Mouse (Mus musculus) kidney, adult 2 months (tissue): ENCODE measurements at regions not wholly inside any gene's neighbourhood (a gene's known extent, or its start where the extent isn't known, plus 50 kb on each side); places are given as distances from the start of the nearest gene placed in this dataset.

Experiments
- DNase-seq: peaks from one replicate; pipeline ENCODE4 v3.0.0; 2021
- H3K27ac ChIP-seq: fragments of 200-500 bp; 2 replicates; pipeline ENCODE4 v1.5.1; 2012; ENCODE audit warnings: low read depth, low read length, control low read depth, inconsistent platforms; ENCODE audit not compliant: insufficient read depth
- H3K27me3 ChIP-seq: fragments of 200-500 bp; replicated peaks from 2 replicates; pipeline ENCODE4 v1.6.1; 2012; ENCODE audit warnings: mild to moderate bottlenecking, moderate library complexity, low read length, inconsistent platforms; ENCODE audit not compliant: control insufficient read depth, insufficient read depth
- H3K36me3 ChIP-seq: fragments of 200-500 bp; 2 replicates; pipeline ENCODE4 v1.6.1; 2012; ENCODE audit warnings: mild to moderate bottlenecking, moderate library complexity, low read length, inconsistent platforms; ENCODE audit not compliant: control insufficient read depth, insufficient read depth
- H3K4me1 ChIP-seq: fragments of 200-500 bp; 2 replicates; pipeline ENCODE4 v1.6.1; 2011; ENCODE audit warnings: low read length; ENCODE audit not compliant: control insufficient read depth, insufficient read depth
- H3K4me3 ChIP-seq: fragments of 200-500 bp; 2 replicates; pipeline ENCODE4 v1.5.1; 2011; ENCODE audit warnings: mild to moderate bottlenecking, low read depth, low read length, control low read depth; ENCODE audit not compliant: insufficient read depth
- CTCF ChIP-seq: fragments of 200-500 bp; conservative IDR thresholded peaks from 2 replicates; pipeline ENCODE4 v1.5.1; 2011; ENCODE audit warnings: low read depth, mild to moderate bottlenecking, control low read depth, low read length, moderate library complexity, mixed read lengths; ENCODE audit not compliant: insufficient read depth, insufficient read length
- POLR2A ChIP-seq: fragments of 200-500 bp; IDR thresholded peaks from one replicate; pipeline ENCODE4 v1.6.1; 2011; ENCODE audit warnings: low read depth, low read length, control low read depth
- WGBS: fragments of 180-500 bp; shearing (Covaris S2); methylation state at CpG from one replicate; pipeline ENCODE4 v1.1.7; 2018; 5-methylcytosine and 5-hydroxymethylcytosine counted together

- Histone ChIP-seq H3K4me1 (no peaks in the 10 kb centered on the region), H3K27ac (no peak overlapping the region), H3K36me3 (no peaks in the 10 kb centered on the region), H3K27me3 (no peaks in the 10 kb centered on the region), H3K4me3 (no peak overlapping the region)
- no peak for DNase-seq
- TF ChIP-seq POLR2A (no peak), CTCF (no peak)
- 25% methylated on average over 6 of the region's 6 CpGs for WGBS
Observed at GRCm38 (mm10) chr5:58747684-58748083, 1029.9 kb downstream of the Pcdh7 start.

DNA sequence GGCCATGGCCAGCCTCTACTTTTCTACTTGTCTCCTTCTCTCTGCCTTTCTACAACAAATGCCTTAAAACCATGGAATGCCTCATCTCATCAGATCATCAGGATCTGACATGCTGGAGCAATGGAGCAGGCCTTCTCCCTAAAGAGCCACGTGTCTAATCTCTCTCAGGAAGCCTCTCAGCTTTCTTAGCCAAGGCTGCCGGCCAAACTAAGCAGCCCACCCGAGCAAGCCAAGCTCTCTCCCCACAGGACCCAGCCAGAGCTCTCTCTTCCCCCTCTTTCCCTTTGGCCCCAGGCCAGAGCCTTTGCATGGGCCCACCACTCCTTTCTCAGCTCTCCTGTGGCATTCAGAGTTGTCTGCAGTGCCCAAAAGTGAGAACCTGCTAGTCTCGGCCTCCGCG lies 1034.0 kb downstream of the Pcdh7 start:
- TF ChIP-seq POLR2A = no peak
- TF ChIP-seq CTCF = no peak
- no peak overlapping the region for H3K4me3 ChIP-seq
- no peak for DNase-seq
- 70% methylated on average over 6 of the region's 6 CpGs for WGBS
- no peaks in the 10 kb centered on the region for H3K4me1 ChIP-seq
- no peaks in the 10 kb centered on the region for H3K36me3 ChIP-seq
- no peak overlapping the region for H3K27ac ChIP-seq
- no peaks in the 10 kb centered on the region for H3K27me3 ChIP-seq
